Mouse (Mus musculus) granulocyte monocyte progenitor cell, adult 5-6 weeks (primary cell): ENCODE measurements around the gene Vmn2r26. TPM values are rescaled to one million over a fixed set of nuclear protein-coding genes. Genes with fewer than 3 reads are reported as not detected.
"Not testable (repeated sequence)": the region's sequence is repeated elsewhere in the genome, so short reads cannot be mapped to it uniquely, and the experiment has no call there.

Experiments used
- ATAC-seq: replicated peaks from 2 replicates; pipeline ENCODE4 v1.8.0; 2016; ENCODE audit warnings: mild to moderate bottlenecking, moderate TSS enrichment, inconsistent platforms; ENCODE audit not compliant: poor library complexity, severe bottlenecking
- total RNA-seq, 2 experiments: library from RNA; stranded (forward) in 1 of 2; stranded (reverse) in 1 of 2; fragments of 200-712, 200-1000 nt in 1 of 2; fragments of >200 nt in 1 of 2; fragmentation: Nextera tagmentation in 1 of 2; gene quantifications; 2 replicates each; pipeline ENCODE4 v1.2.3; 2014 to 2017

Gene Vmn2r26
- total RNA-seq (2014; fragmentation: Nextera tagmentation) (not detected in 2 replicates), total RNA-seq (2017) (not detected in 2 replicates)

DNA sequence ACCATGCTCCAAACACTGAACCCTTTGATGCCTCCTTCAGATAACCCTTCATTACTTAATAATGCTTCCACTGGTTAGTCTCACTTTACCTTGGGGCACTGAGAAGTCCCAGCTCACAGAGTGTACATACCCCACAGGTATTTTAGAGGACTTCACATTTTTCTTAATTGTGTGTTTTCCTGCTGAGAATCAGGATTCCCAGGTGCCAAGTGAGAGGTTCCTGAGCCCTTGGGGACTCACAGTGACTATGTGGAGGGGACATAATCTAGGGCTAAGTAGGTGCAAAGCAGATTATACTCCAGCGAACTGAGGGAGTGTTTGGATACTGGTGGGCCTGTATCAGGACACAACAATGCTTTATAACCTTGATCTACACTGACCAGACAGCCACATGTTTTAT, at the start of gene Vmn2r26:
Gene Vmn2r26 (plus strand): TSS at position 301 of the 400 bp plus-strand sequence.
- not testable (repeated sequence) for ATAC-seq

DNA sequence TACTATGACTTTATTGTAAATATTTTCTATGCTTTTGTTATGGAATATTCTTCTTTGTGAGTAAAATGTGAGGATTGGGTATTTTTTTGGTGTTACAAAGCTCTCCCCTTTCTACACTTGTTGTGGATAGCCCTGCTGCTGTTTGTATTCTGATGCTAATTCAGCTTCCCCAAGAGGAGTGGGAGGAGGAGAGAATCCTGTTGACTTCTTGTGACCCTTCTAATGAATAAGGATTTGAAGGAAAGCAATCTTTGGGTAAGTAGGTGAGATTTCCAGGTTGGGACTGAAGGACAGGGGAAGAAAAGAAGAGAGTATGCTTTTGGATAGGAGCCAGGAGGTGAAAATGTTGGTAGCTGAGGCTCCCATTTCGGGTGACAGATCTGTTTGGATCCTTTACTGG, 3.5 kb upstream of the Vmn2r26 start:
- no peak for ATAC-seq

DNA sequence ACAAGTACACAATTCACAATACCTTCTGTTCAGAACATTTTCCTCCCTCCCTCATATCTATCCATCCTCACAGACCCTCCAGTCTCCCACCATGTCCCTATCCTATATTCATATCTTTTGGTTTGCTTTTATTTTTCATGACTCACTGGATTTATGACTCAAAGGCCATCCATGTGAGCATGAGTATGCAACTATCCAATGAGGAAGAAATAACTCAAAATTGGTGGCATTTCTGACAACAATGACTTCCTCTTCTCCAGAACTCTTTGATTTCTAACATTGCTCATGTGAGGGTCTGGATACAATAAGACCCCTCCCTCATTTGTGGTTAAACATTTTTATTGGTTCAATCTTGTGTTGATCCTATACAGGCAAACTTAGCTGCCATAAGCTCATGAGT, 24.0 kb downstream of the Vmn2r26 start:
- ATAC-seq = peak; percentile 72

DNA sequence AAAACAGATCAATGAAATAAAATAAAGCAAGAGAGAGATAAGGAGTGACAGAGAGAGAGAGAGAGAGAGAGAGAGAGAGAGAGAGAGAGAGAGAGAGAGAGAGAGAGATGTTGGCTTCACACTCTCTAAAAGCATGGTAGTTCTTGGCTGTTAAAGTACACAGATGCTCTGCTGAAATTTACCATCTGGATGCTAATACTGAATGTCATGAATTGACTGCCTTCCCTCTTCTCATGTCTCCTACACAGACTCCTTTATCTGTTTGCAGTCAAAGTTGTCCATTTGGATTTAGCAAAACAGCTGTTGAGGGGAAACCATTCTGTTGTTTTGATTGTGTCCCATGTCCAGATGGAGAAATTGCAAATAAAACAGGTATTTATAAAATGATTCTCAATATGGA, 29.2 kb downstream of the Vmn2r26 start:
- ATAC-seq = not testable (repeated sequence)

DNA sequence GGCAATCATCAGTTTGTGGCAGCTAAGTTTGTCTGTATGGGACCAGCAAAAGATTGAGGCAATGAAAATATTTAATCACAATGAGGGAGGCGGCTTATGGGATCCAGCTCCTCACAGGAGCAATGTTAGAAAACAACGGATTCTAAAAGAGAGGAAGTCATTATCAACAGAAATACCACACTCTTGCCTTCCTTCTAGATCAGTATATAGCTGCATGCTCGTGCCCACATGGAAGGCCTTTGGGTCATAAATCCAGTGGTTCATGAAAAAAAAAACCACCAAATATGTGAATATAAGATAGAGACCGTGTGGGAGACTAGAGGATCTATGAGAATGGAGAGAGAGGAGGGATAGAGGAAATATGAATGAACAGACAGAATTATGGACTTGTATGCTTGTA, 78.0 kb downstream of the Vmn2r26 start:
- ATAC-seq = peak; percentile 27

Other genes starting within 250 kb of the Vmn2r26 start
- not detected in 2 replicates for gene Vmn2r24, start 245.7 kb upstream of the Vmn2r26 start, total RNA-seq (2014; fragmentation: Nextera tagmentation)
- gene Vmn2r24, start 245.7 kb upstream of the Vmn2r26 start, total RNA-seq (2017) = not detected in 2 replicates
- gene Vmn2r25, start 171.1 kb upstream of the Vmn2r26 start, total RNA-seq (2014; fragmentation: Nextera tagmentation) = not detected in 2 replicates
- not detected in 2 replicates for gene Vmn2r25, start 171.1 kb upstream of the Vmn2r26 start, total RNA-seq (2017)
- gene Vmn2r27, start 207.3 kb downstream of the Vmn2r26 start, total RNA-seq (2014; fragmentation: Nextera tagmentation) = not detected in 2 replicates
- not detected in 2 replicates for gene Vmn2r27, start 207.3 kb downstream of the Vmn2r26 start, total RNA-seq (2017)